ENCODE assay signal across 35 mouse cellular contexts in the genomic region with DNA sequence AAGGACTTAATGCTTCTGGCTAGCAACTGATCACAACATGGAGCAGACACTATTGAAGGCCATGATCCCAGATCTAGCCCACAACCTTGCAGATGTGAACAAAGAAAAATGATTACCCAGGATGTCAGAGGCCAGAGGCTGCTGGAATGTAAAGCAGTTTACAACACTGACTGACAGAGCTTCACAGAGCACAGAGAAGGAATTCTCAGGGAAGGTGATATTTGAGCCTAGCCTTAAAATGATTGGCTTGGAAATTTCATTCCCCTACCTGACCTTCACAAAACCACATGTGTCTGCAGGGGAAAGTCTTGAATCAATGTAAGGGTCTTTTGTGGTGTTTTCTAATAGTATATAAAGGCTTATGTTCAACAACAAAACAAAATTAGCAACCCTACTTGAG. TPM values are rescaled to one million over a fixed set of nuclear protein-coding genes. Genes with fewer than 3 reads are reported as not detected.
DNase-seq lines count a peak whose midpoint lies in the region; ATAC-seq and TF ChIP-seq lines count a peak whose summit lies in the region.
"Had no signal": no experiment of that assay in that cellular context is flagged by ENCODE, and none has a peak within 500 bp of the region (broad histone marks: within the 10 kb centered on the region; RNA-seq: fewer than 3 reads in every experiment).

No protein-coding gene starts in this region.

- H3K4me2 ChIP-seq in kidney, postnatal 0 days (ENCODE audit: low read length): no peak overlapping the region
- no peak overlapping the region for H3K4me2 ChIP-seq in forebrain, embryonic 12.5 days
- H3K4me2 ChIP-seq: embryonic facial prominence, embryonic 12.5 days; embryonic facial prominence, embryonic 15.5 days; forebrain, embryonic 15.5 days; heart, embryonic 13.5 days; hindbrain, embryonic 14.5 days had no signal

- H3K9me3 ChIP-seq in kidney, postnatal 0 days (replicated peaks; ENCODE audit: low read length): no peaks in the 10 kb centered on the region
- H3K9me3 ChIP-seq in forebrain, embryonic 12.5 days: no peaks in the 10 kb centered on the region
- H3K9me3 ChIP-seq: embryonic facial prominence, embryonic 12.5 days; embryonic facial prominence, embryonic 15.5 days; forebrain, embryonic 15.5 days; G1E; heart, embryonic 10.5 days; heart, embryonic 13.5 days had no signal

- no peaks in the 10 kb centered on the region for H3K4me1 ChIP-seq in kidney, postnatal 0 days (replicated peaks; ENCODE audit: insufficient read depth, low read length)
- no peaks in the 10 kb centered on the region for H3K4me1 ChIP-seq in forebrain, embryonic 12.5 days
- H3K4me1 ChIP-seq: embryonic facial prominence, embryonic 12.5 days; embryonic facial prominence, embryonic 15.5 days; forebrain, embryonic 15.5 days; heart, embryonic 10.5 days; heart, embryonic 13.5 days had no signal

- no peaks in the 10 kb centered on the region for H3K27me3 ChIP-seq in kidney, postnatal 0 days (ENCODE audit: insufficient read depth, low read length)
- no peaks in the 10 kb centered on the region for H3K27me3 ChIP-seq in forebrain, embryonic 12.5 days
- H3K27me3 ChIP-seq: CH12.LX; embryonic facial prominence, embryonic 12.5 days; embryonic facial prominence, embryonic 15.5 days; forebrain, embryonic 15.5 days; heart, embryonic 13.5 days had no signal

- no peak overlapping the region for H3K4me3 ChIP-seq in kidney, postnatal 0 days (replicated peaks; ENCODE audit: low read depth, low read length)
- H3K4me3 ChIP-seq in forebrain, embryonic 12.5 days (replicated peaks): no peak overlapping the region
- H3K4me3 ChIP-seq: embryonic facial prominence, embryonic 12.5 days; embryonic facial prominence, embryonic 15.5 days; forebrain, embryonic 15.5 days; heart, adult 2 months; heart, embryonic 10.5 days; heart, embryonic 13.5 days had no signal

- no peak for TF ChIP-seq CTCF in kidney, postnatal 0 days (IDR thresholded peaks at IDR 0.05; ENCODE audit: low read depth)

- no peak for ATAC-seq in kidney, postnatal 0 days (replicated peaks; ENCODE audit: low FRiP score, low read depth)
- ATAC-seq in forebrain, embryonic 12.5 days (ENCODE audit: low FRiP score): no peak
- ATAC-seq: activated CD4-positive, CD25-positive, alpha-beta regulatory T cell, adult 4 months; forebrain, embryonic 15.5 days; hindbrain, postnatal 0 days; inflammation-experienced regulatory T-cells, adult 6 months; intestine, embryonic 16.5 days had no signal

- H3K36me3 ChIP-seq in kidney, postnatal 0 days (ENCODE audit: insufficient read depth, low read length): no peaks in the 10 kb centered on the region
- H3K36me3 ChIP-seq in forebrain, embryonic 12.5 days (replicated peaks): no peaks in the 10 kb centered on the region
- H3K36me3 ChIP-seq: embryonic facial prominence, embryonic 12.5 days; embryonic facial prominence, embryonic 15.5 days; forebrain, embryonic 15.5 days; G1E; heart, embryonic 10.5 days; heart, embryonic 13.5 days had no signal

- peak; percentile 19 for DNase-seq in embryo, embryonic 10.5 days (ENCODE audit: low spot score)
- DNase-seq in embryo, embryonic 11 days: no peak
- DNase-seq in kidney, postnatal 0 days (ENCODE audit: low spot score): peak; percentile 32
- no peak for DNase-seq in kidney, postnatal 36 days
- peak; percentile 43 for DNase-seq in mesoderm, embryonic 11.5 days (ENCODE audit: low read depth, low spot score)
- no peak for DNase-seq in adrenal gland, postnatal 4 days (ENCODE audit: low spot score in 2 of 2)
- DNase-seq: adrenal gland, adult 8-10 months; adrenal gland, postnatal 25 days; B cell, adult 2 months; cerebellum, adult 11 months; cerebellum, adult 2 months; cerebellum, adult 9-11 months; cerebellum, postnatal 25 days; gastrocnemius, postnatal 10 days; gastrocnemius, postnatal 36 days; heart, adult 2 months; heart, postnatal 14 days; heart, postnatal 4 days had no signal

- no peak overlapping the region for H3K27ac ChIP-seq in kidney, postnatal 0 days
- H3K27ac ChIP-seq in forebrain, embryonic 12.5 days: no peak overlapping the region
- H3K27ac ChIP-seq: embryonic facial prominence, embryonic 12.5 days; embryonic facial prominence, embryonic 15.5 days; forebrain, embryonic 15.5 days; heart, adult 2 months; heart, embryonic 10.5 days; heart, embryonic 13.5 days; hindbrain, embryonic 14.5 days; hindbrain, postnatal 0 days had no signal

- H3K9ac ChIP-seq in kidney, postnatal 0 days (ENCODE audit: low read depth, low read length): no peak overlapping the region
- no peak overlapping the region for H3K9ac ChIP-seq in forebrain, embryonic 12.5 days
- H3K9ac ChIP-seq: embryonic facial prominence, embryonic 12.5 days; embryonic facial prominence, embryonic 15.5 days; forebrain, embryonic 15.5 days; heart, embryonic 13.5 days; hindbrain, embryonic 14.5 days had no signal

RNA-seq across cellular contexts. Expression of a gene that starts 1.3 kb away (rescaled TPM):
- 4.6 and 4.8 TPM in 2 replicates for polyA plus RNA-seq in kidney, postnatal 0 days (2015; fragmentation: Nextera tagmentation; extraction: Ambion mirVana)
- under 1 TPM; 0.20 to 0.98 TPM for total RNA-seq in adrenal gland, postnatal 4 days (2021)
- polyA plus RNA-seq in forebrain, embryonic 12.5 days (2016; fragmentation: Nextera tagmentation; extraction: Ambion mirVana): not detected in 2 replicates
- total RNA-seq: adrenal gland, postnatal 25 days; heart, postnatal 14 days; hindbrain, postnatal 0 days had no signal
- polyA plus RNA-seq: activated CD4-positive, CD25-positive, alpha-beta regulatory T cell, adult 4 months; cerebellum, adult 2 months; forebrain, embryonic 11.5 days; forebrain, embryonic 15.5 days; heart, embryonic 13.5 days; hindbrain, embryonic 11.5 days; hindbrain, embryonic 14.5 days had no signal

RNA-seq across cellular contexts. Expression of a gene that starts 15.9 kb away (rescaled TPM):
- polyA plus RNA-seq in kidney, postnatal 0 days (2015; fragmentation: Nextera tagmentation; extraction: Ambion mirVana): not detected in 2 replicates
- total RNA-seq in adrenal gland, postnatal 4 days (2021): 1 to 10 TPM in 1 of 2 experiments, under 1 TPM in 1; 0.53 to 1.2 TPM
- polyA plus RNA-seq in forebrain, embryonic 12.5 days (2016; fragmentation: Nextera tagmentation; extraction: Ambion mirVana): not detected in 2 replicates
- total RNA-seq: adrenal gland, adult 8-10 months; adrenal gland, postnatal 25 days; G1E; gastrocnemius, adult 18-20 months; gastrocnemius, postnatal 36 days; heart, adult 2 months; heart, postnatal 14 days; heart, postnatal 4 days; hindbrain, postnatal 0 days had no signal
- polyA plus RNA-seq: activated CD4-positive, CD25-positive, alpha-beta regulatory T cell, adult 4 months; cerebellum, adult 2 months; embryonic facial prominence, embryonic 12.5 days; embryonic facial prominence, embryonic 15.5 days; forebrain, embryonic 11.5 days; forebrain, embryonic 15.5 days; G1E; heart, adult 2 months; heart, embryonic 10.5 days; hindbrain, embryonic 11.5 days; hindbrain, embryonic 14.5 days; hindbrain, postnatal 0 days; inflammation-experienced regulatory T-cells, adult 6 months had no signal

RNA-seq across cellular contexts. Expression of a gene that starts 20.2 kb away (rescaled TPM):
- 4.7 and 8.0 TPM in 2 replicates for polyA plus RNA-seq in kidney, postnatal 0 days (2015; fragmentation: Nextera tagmentation; extraction: Ambion mirVana)
- total RNA-seq in adrenal gland, postnatal 4 days (2021): 1 to 10 TPM; 3.7 to 4.4 TPM
- polyA plus RNA-seq in forebrain, embryonic 12.5 days (2016; fragmentation: Nextera tagmentation; extraction: Ambion mirVana): 1.4 and 1.7 TPM in 2 replicates

RNA-seq across cellular contexts. Expression of a gene that starts 35.6 kb away (rescaled TPM):
- polyA plus RNA-seq in kidney, postnatal 0 days (2015; fragmentation: Nextera tagmentation; extraction: Ambion mirVana): not detected in 2 replicates
- not detected for total RNA-seq in adrenal gland, postnatal 4 days (2021)
- not detected in 2 replicates for polyA plus RNA-seq in forebrain, embryonic 12.5 days (2016; fragmentation: Nextera tagmentation; extraction: Ambion mirVana)
- total RNA-seq: G1E; gastrocnemius, adult 18-20 months; gastrocnemius, postnatal 10 days; gastrocnemius, postnatal 36 days; heart, adult 2 months; heart, postnatal 14 days; heart, postnatal 4 days; hindbrain, postnatal 0 days had no signal
- polyA plus RNA-seq: activated CD4-positive, CD25-positive, alpha-beta regulatory T cell, adult 4 months; cerebellum, adult 2 months; embryonic facial prominence, embryonic 12.5 days; embryonic facial prominence, embryonic 15.5 days; forebrain, embryonic 11.5 days; forebrain, embryonic 15.5 days; G1E; heart, adult 2 months; heart, embryonic 10.5 days; heart, embryonic 13.5 days; heart, embryonic 16.5 days; hindbrain, embryonic 11.5 days; hindbrain, embryonic 14.5 days; hindbrain, postnatal 0 days; inflammation-experienced regulatory T-cells, adult 6 months; intestine, embryonic 16.5 days had no signal

Comparison
In these comparisons a context has a peak if more than half of its experiments do, and no peak if none do; other contexts are left out.
1. DNase-seq: peak in embryo, embryonic 10.5 days (single experiment), kidney, postnatal 0 days (single experiment) and mesoderm, embryonic 11.5 days (single experiment); none in embryo, embryonic 11 days (single experiment), kidney, postnatal 36 days (0 of 2) and adrenal gland, postnatal 4 days (0 of 2).